Mouse (Mus musculus) lung, adult 10 weeks (tissue): ENCODE data around the gene Gm17604. TPM values are rescaled to one million over a fixed set of nuclear protein-coding genes. Genes with fewer than 3 reads are reported as not detected.

Experiments used
- polyA plus RNA-seq: library from polyadenylated mRNA; stranded (reverse); fragments of 350-450 nt; fragmentation: Illumina TruSeq; extraction: RNeasy Lipid Tissue Mini Kit (QIAGEN cat#74804); gene quantifications from one replicate; pipeline ENCODE4 v1.2.3, GENCODE M21; 2014; ENCODE audit warnings: low read depth, low replicate concordance; ENCODE audit not compliant: insufficient read depth

Gene Gm17604
- polyA plus RNA-seq: not detected

DNA sequence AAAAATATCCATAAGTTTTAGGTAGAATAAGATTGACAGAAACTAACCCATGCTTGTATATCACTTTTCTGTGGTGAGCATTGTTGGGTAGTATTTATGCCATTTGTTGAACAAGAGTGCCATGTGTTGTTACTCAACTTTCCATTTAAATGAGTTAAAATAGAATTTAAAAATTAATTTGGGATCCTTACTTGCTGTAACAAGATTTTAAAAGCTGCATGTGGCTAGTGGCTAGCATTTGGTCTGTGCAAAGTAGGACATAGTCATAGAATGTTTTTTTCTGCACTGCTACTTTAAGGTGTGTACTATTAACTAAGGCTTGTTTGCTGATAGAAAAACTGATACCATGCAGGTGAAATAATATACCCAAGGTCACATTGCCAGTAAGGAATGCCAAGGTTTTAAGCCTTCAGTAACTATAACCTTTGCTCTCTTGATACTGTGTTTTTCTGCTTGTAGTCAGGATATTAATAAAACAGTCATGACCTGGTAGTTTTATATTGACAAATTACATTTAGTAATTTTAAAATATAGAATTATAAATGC, at the start of gene Gm17604:
TSS of gene Gm17604 (minus strand) at position 51 of the 546 bp plus-strand sequence.

DNA sequence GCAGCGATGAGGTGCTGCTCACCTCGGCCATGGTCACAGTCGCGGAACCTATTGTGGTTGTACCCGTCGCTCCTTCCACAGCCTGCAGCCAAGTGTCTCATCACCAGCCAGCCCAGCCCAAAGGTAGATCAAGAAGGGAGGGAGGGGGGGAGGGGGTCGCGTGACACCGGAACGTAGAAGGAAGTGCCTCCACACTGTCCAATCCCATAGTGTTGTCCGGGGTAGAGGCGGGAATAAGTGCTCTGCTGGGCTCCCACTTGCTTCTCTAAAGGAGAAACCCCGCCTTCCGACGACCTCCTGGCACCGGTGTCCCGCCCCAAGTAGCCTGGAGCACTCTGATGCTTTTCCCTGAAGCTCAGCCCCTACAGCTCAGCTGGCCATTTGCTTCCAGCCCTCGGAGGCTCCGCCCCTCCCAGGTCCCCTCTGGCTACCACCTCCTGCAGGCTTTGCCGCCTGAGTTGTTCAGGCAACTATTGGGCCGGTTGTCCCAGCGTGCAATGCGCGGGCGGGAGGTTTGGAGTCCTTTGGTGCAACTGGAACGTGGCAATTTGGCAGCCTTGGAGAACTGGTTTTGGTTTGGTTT, 24.3 kb downstream of the Gm17604 start, which contains the start of the genes Mospd2 and Fancb:
TSS of gene Mospd2 (minus strand) at position 183 of the 583 bp plus-strand sequence.
TSS of gene Fancb (plus strand) at position 400 of the 583 bp plus-strand sequence.

Other genes with a start within 250 kb of the Gm17604 start
- 29.0 TPM for gene Mospd2, start 24.5 kb downstream of the Gm17604 start, polyA plus RNA-seq
- gene Fancb, start 24.2 kb downstream of the Gm17604 start, polyA plus RNA-seq: 2.8 TPM